Mouse (Mus musculus): ENCODE results near the gene Dazap1. TPM values are rescaled to one million over a fixed set of nuclear protein-coding genes. Genes with fewer than 3 reads are reported as not detected.

Gene Dazap1
- total RNA-seq, 2 experiments from 2014 or later: 76.8 to 91.2 TPM

DNA sequence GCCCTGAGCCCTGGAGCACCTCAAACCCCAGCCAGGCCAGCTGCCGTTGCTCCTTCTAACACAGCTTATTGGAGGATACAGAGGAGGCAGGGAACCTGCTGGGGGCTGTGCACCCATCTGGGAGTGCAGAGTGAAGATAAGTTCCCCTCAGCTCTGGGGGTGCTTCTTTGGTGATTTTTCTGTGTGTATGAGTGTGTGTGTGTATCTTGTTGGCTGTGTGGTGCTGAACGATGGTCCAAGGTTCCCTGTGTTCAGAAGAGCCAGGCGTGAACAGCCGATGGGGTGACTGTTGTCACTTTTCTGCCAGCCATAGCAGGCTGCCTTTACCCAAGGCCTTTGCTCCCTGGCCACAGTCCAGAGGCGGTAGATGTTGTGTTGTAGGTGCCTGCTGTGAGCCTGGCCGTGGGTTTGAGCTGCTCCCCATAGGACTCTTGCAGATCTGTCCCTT is 9.5 kb downstream of the Dazap1 start:
- no peak for DNase-seq (ENCODE audit: extremely low spot score in 1 of 2, low spot score in 1 of 2)

DNA sequence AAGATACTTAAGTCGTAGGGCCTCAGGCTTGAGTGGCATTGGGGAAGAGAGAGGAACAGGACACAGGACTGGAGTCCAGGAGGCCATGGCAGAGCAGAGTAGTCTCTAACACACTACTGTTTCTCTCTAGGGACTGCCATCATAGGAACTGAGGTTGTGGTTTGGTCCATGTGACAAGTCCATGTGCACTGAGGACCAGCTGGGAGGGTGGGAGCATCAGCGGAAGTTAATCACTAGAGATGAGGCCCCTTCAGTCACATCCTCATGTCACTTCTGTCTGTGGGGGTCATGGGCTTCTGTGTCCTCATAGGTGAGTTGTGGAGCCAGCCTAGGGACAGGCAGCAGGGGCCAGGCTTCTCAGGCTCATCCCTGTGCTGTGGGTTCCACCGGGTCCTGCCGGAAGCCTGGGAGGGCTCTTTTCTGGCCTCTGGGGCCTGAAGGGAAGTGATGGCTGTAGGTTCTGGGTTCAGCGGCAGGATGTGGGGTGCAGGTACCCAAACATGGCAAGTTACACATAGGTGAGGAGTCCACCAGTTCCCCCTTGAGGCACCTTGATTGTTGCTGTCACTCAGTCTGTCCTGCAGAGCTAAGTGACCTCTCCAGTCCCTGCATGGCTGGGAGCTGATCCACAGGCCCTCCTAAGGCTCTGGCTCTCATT is 10.0 kb downstream of the Dazap1 start:
- DNase-seq (ENCODE audit: extremely low spot score in 1 of 2, low spot score in 1 of 2): no peak

DNA sequence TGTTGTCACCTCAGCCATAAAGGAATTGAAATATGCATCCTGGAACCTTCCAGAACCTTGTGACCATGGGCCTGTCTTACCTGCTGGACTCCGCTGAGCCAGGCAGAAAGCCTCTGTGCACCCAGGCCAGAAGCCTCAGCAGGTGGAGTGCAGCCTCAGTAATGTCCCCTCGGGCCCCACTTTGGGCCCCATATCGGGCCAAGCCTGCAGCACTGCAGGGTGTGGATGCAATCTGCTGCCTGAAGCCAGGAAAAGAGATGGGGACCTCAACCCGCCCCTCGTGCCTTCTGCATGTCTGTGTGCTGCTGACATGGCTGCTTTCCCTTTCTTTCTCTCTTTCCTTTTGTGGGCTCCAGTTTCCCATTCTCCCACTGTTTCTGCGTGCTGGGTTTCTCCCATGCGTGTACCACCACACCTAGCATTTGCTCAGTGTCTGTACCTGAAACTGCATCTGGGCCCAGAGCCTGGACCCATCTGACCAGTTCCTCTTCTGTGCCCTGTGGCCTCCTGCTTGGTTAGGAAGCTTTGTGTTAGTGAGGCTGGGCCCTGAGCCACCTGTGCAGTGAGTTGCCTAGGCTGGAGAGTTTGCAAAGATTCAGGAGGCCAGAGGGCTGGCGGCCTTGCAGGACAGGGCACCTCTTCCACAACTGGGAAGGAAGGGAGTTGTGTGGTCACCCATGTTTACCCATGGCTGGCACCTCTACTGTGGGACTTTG is 10.7 kb downstream of the Dazap1 start:
- no peak for DNase-seq (ENCODE audit: extremely low spot score in 1 of 2, low spot score in 1 of 2)

DNA sequence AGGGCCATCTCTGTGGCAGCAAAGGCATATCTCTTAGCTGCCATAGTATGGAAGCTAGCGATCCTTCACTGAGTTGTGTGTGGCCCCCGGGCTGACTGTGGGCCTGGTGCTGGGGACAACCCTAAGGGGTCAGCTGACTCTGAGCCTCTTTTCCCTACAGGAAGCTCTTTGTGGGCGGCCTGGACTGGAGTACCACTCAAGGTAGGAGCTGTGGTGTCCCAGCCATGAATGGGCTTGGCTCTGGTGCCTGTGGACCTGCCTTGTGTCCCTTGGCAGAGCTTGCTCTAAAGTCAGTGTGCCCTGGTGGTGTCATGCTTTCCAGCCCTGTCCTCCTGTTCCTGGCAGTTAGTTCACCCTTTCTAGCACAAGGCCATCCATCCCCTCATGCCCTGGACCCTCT is 12.6 kb downstream of the Dazap1 start:
- no peak for DNase-seq (ENCODE audit: extremely low spot score in 1 of 2, low spot score in 1 of 2)

DNA sequence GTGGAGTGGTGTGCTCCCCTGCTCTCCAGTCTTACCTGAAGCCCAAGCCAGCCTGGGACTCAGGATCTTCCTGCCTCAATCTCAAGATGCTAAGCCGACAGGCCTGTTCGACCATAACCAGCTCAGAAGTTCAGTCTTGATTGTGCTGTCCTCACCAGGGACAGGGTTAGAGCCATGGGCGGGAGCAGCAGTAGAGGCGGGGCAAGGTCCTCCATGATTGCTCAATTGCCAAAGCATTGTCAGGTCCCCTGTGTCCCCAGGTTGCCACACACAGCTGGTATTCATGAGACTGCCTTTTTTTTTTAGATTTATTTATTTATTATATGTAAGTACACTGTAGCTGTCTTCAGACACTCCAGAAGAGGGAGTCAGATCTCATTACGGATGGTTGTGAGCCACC is 15.0 kb downstream of the Dazap1 start:
- DNase-seq (ENCODE audit: extremely low spot score in 1 of 2, low spot score in 1 of 2): no peak

DNA sequence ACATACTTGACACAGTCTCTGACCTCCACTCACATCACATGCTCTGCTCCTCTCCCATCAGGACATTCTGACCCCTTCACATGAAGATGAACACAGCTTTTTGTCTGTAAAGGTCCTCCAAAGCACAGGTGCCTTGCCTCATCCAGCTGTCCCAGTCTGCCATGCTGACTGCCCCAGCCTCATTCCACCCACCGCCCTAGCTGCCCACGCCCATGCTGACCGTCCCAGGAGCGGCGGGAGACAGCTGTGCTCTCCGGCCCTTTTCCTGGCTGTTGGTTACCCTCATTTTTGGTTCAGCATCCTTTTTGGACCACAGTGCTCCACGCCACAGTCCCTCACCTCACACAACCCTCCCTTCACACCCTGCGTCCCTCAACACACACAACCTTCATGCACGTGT is 17.1 kb downstream of the Dazap1 start:
- DNase-seq (ENCODE audit: extremely low spot score in 1 of 2, low spot score in 1 of 2): no peak

DNA sequence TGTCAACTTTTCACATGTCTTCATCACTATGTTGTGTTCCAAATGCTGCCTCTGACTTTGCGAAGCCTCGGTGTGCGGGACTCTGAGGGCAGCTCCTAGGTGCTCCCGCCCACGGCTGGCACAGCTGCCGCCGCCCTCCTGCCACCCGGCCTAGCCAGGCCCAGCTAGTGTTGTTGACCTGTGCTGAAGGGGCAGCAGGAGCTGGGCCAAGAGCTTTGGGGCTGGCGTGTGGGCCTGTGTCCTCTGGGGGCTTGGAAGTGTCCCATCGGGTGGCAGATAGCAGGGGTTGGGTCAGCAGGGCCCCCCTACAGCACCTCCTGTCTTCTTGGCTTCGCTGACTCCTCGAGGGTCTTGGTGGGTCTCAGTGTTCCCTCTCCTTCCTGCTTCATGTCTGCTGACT is 18.0 kb downstream of the Dazap1 start:
- no peak for DNase-seq (ENCODE audit: extremely low spot score in 1 of 2, low spot score in 1 of 2)

DNA sequence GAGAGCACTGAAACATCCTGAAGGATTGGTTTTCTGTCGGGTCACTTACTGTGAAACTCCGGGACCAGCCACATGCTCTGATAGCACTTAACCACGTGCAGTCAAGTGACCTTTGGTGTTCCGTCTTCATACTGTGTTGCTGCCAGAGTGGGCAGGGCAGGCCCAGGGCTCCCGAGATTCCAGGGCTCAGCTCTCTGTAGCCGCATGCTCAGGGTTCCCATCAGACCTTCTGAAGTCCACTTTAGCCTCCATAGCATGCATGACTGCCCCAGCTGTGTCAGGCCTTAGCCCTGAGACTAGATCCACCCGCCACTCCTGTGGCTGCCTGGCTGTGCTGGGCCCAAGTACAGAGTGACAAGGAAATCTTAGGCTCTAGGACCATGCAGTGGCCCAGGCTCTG is 20.0 kb downstream of the Dazap1 start:
- no peak for DNase-seq (ENCODE audit: extremely low spot score in 1 of 2, low spot score in 1 of 2)

DNA sequence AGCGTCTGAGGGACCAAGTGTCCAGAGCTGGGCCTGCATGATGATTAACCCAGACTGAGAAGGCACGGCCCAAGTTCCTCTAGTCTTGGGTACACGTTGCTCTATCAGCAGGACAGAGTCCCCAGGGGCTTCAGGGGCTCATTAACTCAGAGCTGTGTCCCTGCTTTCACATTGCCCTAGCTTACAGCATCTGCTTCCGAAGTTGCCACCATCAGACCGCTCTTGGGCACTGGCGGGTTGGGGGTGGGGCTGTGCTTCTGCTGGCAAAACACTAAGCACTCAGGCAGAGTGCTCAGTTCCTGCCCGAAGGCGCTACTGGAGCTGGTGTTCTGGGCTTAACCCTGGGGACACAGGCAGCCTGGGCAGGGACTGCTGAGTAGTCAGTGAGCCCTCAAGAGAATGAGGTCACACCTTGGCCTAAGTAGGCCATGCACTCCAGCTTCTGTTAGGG is 20.7 kb downstream of the Dazap1 start:
- no peak for DNase-seq (ENCODE audit: extremely low spot score in 1 of 2, low spot score in 1 of 2)

DNA sequence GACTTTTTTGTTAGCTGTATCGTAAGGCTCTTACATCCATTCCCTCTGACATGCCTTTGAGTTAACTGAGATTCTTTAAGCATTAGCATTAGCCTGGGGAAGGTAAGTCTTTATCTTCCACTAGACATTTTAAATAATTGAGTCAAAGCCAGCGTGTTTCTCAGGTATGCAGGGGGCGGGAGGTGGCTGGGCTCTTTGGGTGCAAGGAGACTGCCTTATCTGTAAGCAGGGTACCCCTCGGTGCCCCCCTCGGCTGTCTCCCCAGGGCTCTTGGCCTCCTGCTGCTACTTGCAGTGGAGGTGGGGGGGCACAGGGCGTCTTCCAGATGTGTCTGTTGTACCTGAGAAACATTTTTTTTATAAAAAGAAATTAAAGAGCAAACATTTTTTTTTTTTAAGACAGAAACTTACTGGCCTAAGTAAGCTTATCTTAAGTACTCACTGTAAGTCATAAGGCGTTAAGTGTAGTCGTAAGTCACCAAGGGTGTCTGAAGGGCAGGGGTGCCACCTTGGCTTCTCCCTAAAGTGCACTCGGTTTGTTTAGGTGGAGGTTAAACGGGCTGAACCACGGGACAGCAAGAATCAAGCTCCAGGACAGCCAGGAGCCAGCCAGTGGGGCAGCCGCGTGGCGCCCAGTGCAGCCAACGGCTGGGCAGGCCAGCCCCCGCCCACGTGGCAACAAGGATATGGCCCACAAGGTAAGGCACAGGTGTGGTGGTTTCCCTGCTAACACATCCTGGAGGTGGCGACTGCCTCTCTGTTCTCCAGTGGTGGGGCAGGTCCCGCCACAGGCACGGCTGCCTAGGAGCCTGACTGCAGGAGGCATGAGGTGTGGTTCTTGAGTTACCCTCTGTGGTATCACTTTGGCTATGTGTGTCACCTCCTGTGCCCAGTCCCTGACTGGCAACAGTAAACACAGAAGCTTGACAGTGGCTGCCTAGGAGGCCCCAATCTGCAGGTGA is 21.5 kb downstream of the Dazap1 start:
- DNase-seq (ENCODE audit: extremely low spot score in 1 of 2, low spot score in 1 of 2): no peak

DNA sequence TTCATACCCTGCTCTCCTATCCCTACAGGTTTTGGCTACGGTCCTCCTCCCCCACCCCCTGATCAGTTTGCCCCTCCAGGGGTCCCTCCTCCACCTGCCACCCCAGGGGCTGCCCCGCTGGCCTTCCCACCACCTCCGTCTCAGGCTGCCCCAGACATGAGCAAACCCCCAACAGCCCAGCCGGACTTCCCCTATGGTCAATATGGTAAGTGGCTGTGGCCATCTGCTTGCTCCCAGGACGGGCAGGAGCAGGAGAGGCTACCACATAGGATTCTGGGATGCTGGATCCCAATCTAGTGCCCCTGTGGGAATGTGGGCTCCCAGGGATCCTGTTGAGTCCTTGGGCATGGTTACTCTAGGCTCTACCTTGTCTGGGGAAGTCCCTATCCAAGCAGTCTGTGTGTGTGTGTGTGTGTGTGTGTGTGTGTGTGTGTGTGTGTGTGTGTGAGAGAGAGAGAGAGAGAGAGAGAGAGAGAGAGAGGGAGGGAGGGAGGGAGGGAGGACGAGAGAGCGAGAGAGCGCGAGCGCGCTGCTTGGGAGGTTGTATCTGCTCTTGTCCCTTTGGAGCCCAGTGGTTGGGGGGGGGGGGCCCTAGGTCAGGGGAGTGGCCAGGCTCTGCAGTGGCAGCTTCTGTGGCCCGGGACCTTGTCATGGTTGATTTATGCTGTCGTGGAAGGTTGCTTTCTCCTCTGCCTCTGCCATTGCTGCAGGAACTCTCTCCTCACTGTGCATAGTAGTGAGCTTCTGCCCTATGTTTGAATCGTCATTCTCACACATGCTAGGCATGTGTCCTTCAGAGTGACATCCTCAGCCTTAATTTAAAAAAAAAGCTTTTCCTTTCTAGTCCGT is 24.2 kb downstream of the Dazap1 start:
- DNase-seq (ENCODE audit: extremely low spot score in 1 of 2, low spot score in 1 of 2): no peak

DNA sequence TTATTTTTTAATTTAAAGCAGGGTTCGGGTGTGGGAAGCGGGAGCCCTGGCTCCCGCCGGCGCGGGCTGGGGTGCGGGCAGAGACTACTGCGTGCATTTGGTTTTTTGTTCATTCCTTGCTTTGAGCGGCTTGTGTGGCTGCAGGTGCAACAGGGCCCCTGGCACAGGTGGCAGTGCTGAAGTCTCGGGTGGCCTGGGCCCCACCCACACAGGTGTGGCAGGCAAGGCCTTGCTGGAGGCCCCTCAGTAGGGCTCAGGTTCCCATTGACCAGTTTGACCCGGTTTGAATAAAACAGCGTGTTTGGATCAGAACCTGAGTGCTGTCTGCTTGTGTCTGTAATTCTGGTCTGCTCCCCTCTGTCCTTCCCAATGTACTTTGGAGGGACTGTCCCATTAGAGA is 26.8 kb downstream of the Dazap1 start:
- DNase-seq (ENCODE audit: extremely low spot score in 1 of 2, low spot score in 1 of 2): no peak

DNA sequence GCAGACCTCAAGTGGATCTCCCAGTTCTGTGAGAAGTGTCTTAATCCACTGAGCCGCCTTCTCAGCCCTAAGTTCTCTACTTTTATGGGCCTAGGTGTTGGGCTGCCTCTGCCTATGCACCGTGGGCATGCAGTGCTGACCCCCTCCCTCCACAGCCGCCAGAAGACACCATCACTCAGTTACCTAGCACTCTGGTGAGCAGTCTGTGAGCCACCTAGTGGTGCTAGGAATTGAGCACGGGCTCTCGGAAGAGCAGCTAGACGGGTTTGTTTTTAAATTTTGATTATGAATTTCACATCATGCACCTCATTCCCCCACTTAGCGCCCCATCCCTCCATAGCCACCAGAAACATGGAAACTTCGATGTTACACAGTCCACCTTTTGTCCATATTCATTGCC is 27.4 kb downstream of the Dazap1 start:
- no peak for DNase-seq (ENCODE audit: extremely low spot score in 1 of 2, low spot score in 1 of 2)

DNA sequence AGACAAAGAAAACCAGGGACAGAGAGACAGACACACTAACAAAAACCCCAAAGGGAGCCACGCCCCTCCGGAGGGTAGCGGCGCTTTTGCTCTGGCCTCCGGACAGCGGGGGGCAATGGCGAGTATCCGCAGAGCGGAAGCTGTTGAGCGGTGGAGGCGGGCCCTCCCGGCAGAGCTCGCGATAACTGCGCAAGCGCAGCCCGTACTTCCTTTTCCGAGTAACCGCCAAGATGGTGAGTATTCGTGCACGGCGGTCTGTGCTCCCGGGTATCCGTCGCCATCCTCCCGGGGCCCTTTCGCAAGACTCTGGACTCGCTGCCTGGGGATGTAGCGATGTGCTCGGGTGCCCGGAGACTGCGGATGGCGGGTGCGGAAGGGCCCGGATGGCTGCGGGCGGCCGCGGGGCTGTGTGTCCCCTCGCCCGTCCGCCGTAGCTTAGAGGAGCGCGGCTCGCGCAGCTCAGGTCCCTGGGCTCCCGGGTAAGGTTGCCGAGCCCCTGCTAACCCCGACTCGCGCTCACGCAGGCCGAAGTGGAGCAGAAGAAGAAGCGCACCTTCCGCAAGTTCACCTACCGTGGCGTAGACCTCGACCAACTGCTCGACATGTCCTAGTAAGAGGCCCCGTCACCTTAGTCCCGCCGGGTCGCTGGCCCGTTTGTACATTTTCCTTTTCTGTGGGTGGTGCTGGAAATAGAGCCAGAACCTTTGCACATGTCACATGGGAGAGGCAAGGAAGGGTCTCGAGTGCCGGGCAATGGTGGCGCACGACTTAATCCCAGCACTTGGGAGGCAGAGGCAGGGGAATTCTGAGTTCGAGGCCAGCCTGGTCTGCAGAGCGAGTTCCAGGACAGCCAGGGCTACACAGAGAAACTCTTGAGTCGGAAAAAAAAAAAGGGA is 31.2 kb downstream of the Dazap1 start, which contains the start of gene Rps15:
Rps15 (plus strand) TSS at position 203 of the 896 bp plus-strand sequence.
- DNase-seq (ENCODE audit: extremely low spot score in 1 of 2, low spot score in 1 of 2): peak; percentile 89 to 90

DNA sequence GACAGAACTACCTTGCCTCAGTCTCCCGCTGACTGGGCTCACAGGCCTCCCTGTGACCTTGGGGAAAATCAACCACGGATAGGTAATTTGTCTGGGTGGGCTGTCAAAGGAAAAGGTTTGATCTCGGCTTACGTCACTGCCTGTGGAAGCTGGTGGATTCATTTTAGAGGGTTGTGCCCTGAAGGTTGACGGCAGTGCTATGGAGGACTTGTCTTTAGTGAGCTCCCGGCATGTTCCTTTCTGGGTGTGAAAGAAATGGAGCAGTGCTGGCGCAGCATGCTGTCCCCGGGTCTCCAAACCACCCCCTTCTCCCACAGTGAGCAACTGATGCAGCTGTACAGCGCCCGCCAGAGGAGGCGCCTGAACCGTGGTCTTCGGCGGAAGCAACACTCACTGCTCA is 32.0 kb downstream of the Dazap1 start:
- DNase-seq (ENCODE audit: extremely low spot score in 1 of 2, low spot score in 1 of 2): no peak

DNA sequence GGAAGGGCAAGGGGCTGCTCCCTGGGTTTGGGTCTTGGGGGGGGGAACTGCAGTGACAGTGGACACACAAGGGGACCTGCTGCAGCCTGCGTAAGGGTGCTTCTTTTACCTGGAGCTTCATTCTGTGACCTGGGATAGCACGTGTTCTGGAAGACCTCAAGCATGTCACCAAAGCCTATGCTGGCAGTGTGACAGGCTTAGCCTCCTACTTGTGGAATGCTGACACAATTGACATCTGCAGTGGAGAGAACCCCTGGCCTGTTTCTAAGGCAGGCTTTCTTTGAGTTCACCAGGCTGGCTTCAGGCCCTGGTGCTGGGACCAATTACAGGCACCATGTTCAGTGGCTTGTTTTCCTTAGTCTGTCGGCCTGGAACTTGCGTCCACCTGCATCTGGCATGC is 33.0 kb downstream of the Dazap1 start:
- no peak for DNase-seq (ENCODE audit: extremely low spot score in 1 of 2, low spot score in 1 of 2)

DNA sequence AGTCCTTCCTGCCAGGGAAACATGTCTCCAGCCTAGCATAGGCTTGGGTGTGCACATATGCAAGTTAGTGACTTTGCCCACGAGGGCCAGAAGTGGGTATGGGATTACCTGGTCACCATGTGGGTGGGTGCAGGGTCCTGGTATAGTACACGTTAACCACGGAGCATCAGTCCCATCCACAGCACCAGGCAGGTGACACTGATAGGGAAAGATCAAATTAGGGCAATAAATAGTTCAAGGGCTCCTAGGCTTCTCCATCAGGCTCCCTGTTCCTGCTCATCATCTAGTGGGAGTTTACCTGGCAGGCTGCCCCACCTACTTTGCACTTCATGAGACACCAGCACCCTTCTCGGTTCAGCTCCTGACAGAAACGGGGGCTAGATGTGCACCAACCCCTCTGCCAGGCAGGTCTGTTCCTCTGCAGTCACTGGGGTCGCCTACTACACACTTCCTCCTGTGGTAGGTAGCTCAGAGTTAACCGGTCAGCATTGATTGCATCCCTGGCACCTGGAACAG is 33.6 kb downstream of the Dazap1 start:
- no peak for DNase-seq (ENCODE audit: extremely low spot score in 1 of 2, low spot score in 1 of 2)

DNA sequence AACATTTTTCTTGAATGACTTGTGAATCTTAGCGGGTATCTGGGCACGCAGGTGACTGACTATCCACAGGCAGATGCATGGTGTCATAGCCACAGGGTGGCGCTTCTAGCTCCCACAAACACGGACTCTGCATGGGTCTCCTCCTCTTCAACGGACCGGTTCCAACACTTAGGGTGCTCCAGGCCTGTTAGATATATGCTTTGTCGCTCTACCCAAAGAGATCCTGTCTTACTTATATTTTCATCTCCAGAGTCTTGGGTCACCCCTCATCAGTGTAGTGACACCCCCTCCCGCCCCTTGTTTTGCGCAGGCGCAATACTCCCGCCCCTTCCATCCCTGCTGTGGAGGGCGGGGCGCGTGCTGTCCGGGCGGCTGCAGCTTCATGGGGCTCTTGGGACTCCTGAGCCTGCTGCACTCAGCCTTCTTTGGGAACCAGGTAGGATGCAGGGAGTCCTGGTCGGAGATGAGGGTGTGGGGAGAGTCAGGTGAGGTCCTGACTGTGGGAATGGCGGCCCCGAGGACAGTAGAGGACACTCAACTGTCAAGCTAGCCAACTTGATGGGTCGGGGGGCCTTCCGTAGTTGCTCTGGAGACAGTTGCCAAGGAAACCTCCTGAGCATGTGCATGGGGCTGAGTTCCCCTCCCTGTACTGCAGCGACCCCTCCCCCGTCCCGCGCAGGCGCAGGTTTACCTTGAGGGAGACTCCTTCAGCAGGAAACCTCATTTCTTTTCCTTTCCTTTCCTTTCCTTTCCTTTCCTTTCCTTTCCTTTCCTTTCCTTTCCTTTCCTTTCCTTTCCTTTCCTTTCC is 34.5 kb downstream of the Dazap1 start, which contains the start of gene Apc2:
Apc2 (plus strand) TSS at position 360 of the 808 bp plus-strand sequence.
- peak; percentile 72 to 73 for DNase-seq (ENCODE audit: extremely low spot score in 1 of 2, low spot score in 1 of 2)
